Mouse (Mus musculus) kidney, embryonic 14.5 days (tissue): Measurements from ENCODE around the gene Clca4a. TPM values are rescaled to one million over a fixed set of nuclear protein-coding genes. Genes with fewer than 3 reads are reported as not detected.
"Not testable (repeated sequence)": the region's sequence is repeated elsewhere in the genome, so short reads cannot be mapped to it uniquely, and the experiment has no call there.

Source experiments
- ATAC-seq: fragments of 200-750 bp; cut with Nextera tagmentation; 2 replicates; pipeline ENCODE4 v1.8.0; 2017; ENCODE audit warnings: moderate number of reproducible peaks, mild to moderate bottlenecking, moderate TSS enrichment, moderate library complexity; ENCODE audit not compliant: low FRiP score, low TSS enrichment
- H3K27ac ChIP-seq: fragments of 300-500 bp; sonication (generic); 2 replicates; pipeline ENCODE4 v1.5.1; 2014; ENCODE audit warnings: low read depth, mild to moderate bottlenecking, low read length, moderate library complexity, mixed read lengths
- H3K27me3 ChIP-seq: fragments of 300-500 bp; sonication (generic); 2 replicates; pipeline ENCODE4 v1.6.1; 2014; ENCODE audit warnings: mild to moderate bottlenecking, low read length; ENCODE audit not compliant: control insufficient read depth, insufficient read depth
- H3K36me3 ChIP-seq: fragments of 300-500 bp; sonication (generic); 2 replicates; pipeline ENCODE4 v1.6.1; 2014; ENCODE audit warnings: low read length, mixed read lengths; ENCODE audit not compliant: control insufficient read depth, insufficient read depth
- H3K4me1 ChIP-seq: fragments of 300-500 bp; sonication (generic); 2 replicates; pipeline ENCODE4 v1.6.1; 2014; ENCODE audit warnings: low read length, mixed read lengths; ENCODE audit not compliant: control insufficient read depth, insufficient read depth
- H3K4me2 ChIP-seq: fragments of 300-500 bp; sonication (generic); replicated peaks from 2 replicates; pipeline ENCODE4 v1.6.1; 2014; ENCODE audit warnings: low read depth, mild to moderate bottlenecking, low read length
- H3K4me3 ChIP-seq: fragments of 300-500 bp; sonication (generic); 2 replicates; pipeline ENCODE4 v1.5.1; 2014; ENCODE audit warnings: mild to moderate bottlenecking, low read length
- H3K9ac ChIP-seq: fragments of 300-500 bp; sonication (generic); 2 replicates; pipeline ENCODE4 v1.6.1; 2014; ENCODE audit warnings: low read depth, mild to moderate bottlenecking, low read length, moderate library complexity
- H3K9me3 ChIP-seq: fragments of 300-500 bp; sonication (generic); 2 replicates; pipeline ENCODE4 v1.6.1; 2016; ENCODE audit warnings: low read length; ENCODE audit not compliant: control insufficient read depth
- WGBS: fragments of 180-500 bp; shearing (Covaris S2); extraction: QIAGEN DNeasy Blood & Tissue Kit; methylation state at CpG from one replicate; pipeline ENCODE4 v1.1.7; 2014; 5-methylcytosine and 5-hydroxymethylcytosine counted together
- polyA plus RNA-seq: library from polyadenylated mRNA; unstranded; fragments of >200 nt; fragmentation: Nextera tagmentation; extraction: Ambion mirVana; gene quantifications from 2 replicates; pipeline ENCODE4 v1.2.1, GENCODE M21; 2014

Gene Clca4a
- polyA plus RNA-seq, 1 experiment from 2014 or later = not detected

DNA sequence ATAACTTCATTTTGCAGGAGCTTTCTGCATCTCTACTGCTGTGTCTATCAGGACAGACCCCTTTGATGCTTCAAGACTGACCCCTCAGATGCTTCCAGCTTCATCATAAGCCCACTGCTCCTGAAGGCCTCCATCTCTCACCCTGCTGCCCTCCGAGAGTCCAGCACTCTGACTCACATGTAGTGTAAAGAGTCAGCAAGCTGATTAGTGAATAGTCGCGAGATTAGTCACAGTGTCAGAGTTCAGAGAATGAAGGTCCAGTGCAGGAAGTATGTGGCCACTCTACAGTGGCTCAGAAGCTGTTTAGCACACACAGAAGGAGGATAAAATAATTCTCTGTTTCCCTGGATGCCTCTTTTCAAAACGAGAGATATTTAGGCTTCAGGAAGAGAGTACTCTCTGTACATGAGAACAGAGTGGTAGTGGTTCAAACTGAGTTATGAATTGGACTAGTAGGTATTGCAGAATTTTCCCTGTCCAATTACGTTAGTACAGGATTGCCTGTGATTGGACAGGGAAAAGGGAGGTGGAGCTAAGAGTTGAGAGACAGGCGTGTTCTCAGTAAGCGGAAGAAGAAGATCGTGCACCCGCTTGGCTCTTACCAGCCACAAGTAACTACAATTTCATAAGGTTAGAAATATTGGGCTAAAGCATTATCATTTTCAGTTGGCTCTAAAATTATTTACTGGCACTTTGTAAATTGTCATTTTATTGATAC, 3.1 kb downstream of the Clca4a start:
- no peak overlapping the region for H3K27ac ChIP-seq
- H3K9ac ChIP-seq = no peak overlapping the region
- no peaks in the 10 kb centered on the region for H3K36me3 ChIP-seq
- H3K9me3 ChIP-seq = no peaks in the 10 kb centered on the region
- H3K4me3 ChIP-seq = no peak overlapping the region
- no peaks in the 10 kb centered on the region for H3K27me3 ChIP-seq
- no peak overlapping the region for H3K4me2 ChIP-seq
- H3K4me1 ChIP-seq = no peaks in the 10 kb centered on the region
- WGBS = 79% methylated on average over 9 of the region's 9 CpGs
- ATAC-seq = no peak

DNA sequence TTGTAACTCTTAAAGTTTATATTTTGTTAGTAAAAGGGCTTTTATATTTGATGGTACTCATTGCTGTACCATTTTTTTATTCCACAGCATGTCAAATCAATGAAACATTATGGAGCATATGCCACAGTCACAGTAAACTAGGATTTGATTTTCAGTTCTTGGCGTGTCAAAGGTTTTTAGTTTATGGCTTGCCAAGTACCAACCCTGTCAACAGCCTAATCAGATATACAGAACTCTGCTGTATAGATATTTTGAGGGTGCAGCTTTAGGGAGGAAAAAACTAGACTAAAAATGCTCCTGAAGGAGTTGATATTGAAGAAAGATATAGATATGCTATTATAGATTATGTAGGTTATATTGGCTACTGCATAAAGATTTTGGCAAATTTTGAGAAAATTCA, 5.1 kb downstream of the Clca4a start:
- no peaks in the 10 kb centered on the region for H3K9me3 ChIP-seq
- H3K4me1 ChIP-seq = no peaks in the 10 kb centered on the region
- H3K9ac ChIP-seq = no peak overlapping the region
- H3K27ac ChIP-seq = no peak overlapping the region
- no peak for ATAC-seq
- H3K4me2 ChIP-seq = no peak overlapping the region
- WGBS = 90% methylated on average over 1 of the region's 1 CpGs
- no peaks in the 10 kb centered on the region for H3K27me3 ChIP-seq
- H3K36me3 ChIP-seq = no peaks in the 10 kb centered on the region
- no peak overlapping the region for H3K4me3 ChIP-seq

- Histone ChIP-seq H3K27me3 (no peaks in the 10 kb centered on the region), H3K36me3 (no peaks in the 10 kb centered on the region), H3K9me3 (no peaks in the 10 kb centered on the region), H3K4me1 (no peaks in the 10 kb centered on the region), H3K4me2 (no peak overlapping the region), H3K9ac (no peak overlapping the region), H3K27ac (no peak overlapping the region), H3K4me3 (no peak overlapping the region)
- no peak for ATAC-seq
- 25% methylated on average over 4 of the region's 4 CpGs for WGBS
Measured at GRCm38 (mm10) chr3:144966074-144966473, 8.8 kb downstream of the Clca4a start.

- no peak overlapping the region for H3K4me3 ChIP-seq
- H3K36me3 ChIP-seq = no peaks in the 10 kb centered on the region
- no peak overlapping the region for H3K9ac ChIP-seq
- H3K27me3 ChIP-seq = no peaks in the 10 kb centered on the region
- H3K27ac ChIP-seq = no peak overlapping the region
- no peak for ATAC-seq
- WGBS = 71% methylated on average over 4 of the region's 4 CpGs
- no peaks in the 10 kb centered on the region for H3K4me1 ChIP-seq
- H3K9me3 ChIP-seq = no peaks in the 10 kb centered on the region
- H3K4me2 ChIP-seq = no peak overlapping the region
Measured at GRCm38 (mm10) chr3:144950829-144951228, 24.0 kb downstream of the Clca4a start.

DNA sequence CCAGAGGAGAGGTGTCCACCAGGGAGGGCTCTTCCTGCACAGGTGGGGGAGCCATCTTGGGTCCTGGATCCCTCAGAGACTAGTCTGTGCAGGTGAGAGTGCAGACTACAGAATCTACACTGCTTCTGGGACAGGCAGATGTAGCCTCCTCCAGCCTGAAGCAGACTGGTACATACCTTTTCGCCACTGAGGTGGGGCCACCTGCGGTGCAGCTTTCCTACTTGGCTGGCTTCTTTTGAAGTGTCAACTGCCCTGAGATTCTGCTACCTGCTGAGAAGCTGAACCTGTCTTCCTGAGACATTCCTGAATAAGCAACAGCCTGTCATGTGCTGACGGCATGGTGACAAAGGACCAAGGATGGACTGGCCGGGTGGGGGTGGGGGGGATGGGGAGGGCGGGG, 27.5 kb downstream of the Clca4a start:
- H3K27ac ChIP-seq, H3K9ac ChIP-seq, ATAC-seq, H3K27me3 ChIP-seq, H3K4me2 ChIP-seq, H3K9me3 ChIP-seq, H3K4me1 ChIP-seq, H3K4me3 ChIP-seq, H3K36me3 ChIP-seq: not testable (repeated sequence)
- WGBS = 37% methylated on average over 5 of the region's 5 CpGs

- H3K4me1 ChIP-seq, H3K36me3 ChIP-seq, H3K9ac ChIP-seq, H3K4me2 ChIP-seq, H3K9me3 ChIP-seq, H3K27ac ChIP-seq, H3K4me3 ChIP-seq, ATAC-seq, H3K27me3 ChIP-seq: not testable (repeated sequence)
Measured at GRCm38 (mm10) chr3:144933625-144934024, 41.2 kb downstream of the Clca4a start.

GRCm38 (mm10) chr3:144933011-144933491, 41.8 kb downstream of the Clca4a start:
- no peak for ATAC-seq
- Histone ChIP-seq H3K4me1 (no peaks in the 10 kb centered on the region), H3K9me3 (no peaks in the 10 kb centered on the region), H3K4me2 (no peak overlapping the region), H3K4me3 (no peak overlapping the region), H3K9ac (no peak overlapping the region), H3K27me3 (no peaks in the 10 kb centered on the region), H3K36me3 (no peaks in the 10 kb centered on the region), H3K27ac (no peak overlapping the region)
- WGBS = 97% methylated on average over 1 of the region's 1 CpGs

- Histone ChIP-seq H3K4me2 (no peak within 1 kb of the TSS), H3K9ac (no peak within 1 kb of the TSS), H3K27ac (no peak within 1 kb of the TSS), H3K4me1 (no peaks in the 10 kb centered on the region), H3K36me3 (no peaks in the 10 kb centered on the region), H3K4me3 (no peak within 1 kb of the TSS), H3K9me3 (no peaks in the 10 kb centered on the region), H3K27me3 (no peaks in the 10 kb centered on the region)
- ATAC-seq = no peak
Measured at GRCm38 (mm10) chr3:144932335-144932734, 42.5 kb downstream of the Clca4a start, which contains the start of gene Clca4b. Gene Clca4b, minus strand, starts transcription at chr3:144932529.

DNA sequence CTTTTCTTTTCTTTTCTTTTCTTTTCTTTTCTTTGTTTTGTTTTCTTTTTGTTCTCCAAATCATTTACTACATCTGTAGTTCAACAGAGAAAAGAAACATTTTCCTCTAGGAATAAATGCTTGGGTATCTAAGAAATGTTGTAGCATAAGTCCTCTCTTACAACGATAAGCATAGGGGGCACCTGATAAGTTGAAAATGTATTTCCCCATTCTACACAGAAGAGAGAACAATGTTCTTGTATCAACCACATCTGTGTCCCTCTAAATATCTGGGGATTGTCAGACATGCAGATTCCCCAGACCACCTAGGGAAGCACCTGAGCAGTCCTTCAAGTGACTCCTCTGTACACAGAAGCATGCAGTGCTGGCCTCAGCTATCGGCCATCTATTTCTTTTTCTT, 60.8 kb downstream of the Clca4a start:
- H3K4me2 ChIP-seq = no peak overlapping the region

More for the DNA sequence above, 60.8 kb downstream of the Clca4a start:
- WGBS = 86% methylated on average over 2 of the region's 2 CpGs
- H3K4me3 ChIP-seq = no peak overlapping the region
- H3K4me1 ChIP-seq = no peaks in the 10 kb centered on the region
- H3K9me3 ChIP-seq = no peaks in the 10 kb centered on the region
- ATAC-seq = no peak
- H3K9ac ChIP-seq = no peak overlapping the region
- H3K27ac ChIP-seq = no peak overlapping the region
- no peaks in the 10 kb centered on the region for H3K36me3 ChIP-seq
- H3K27me3 ChIP-seq = no peaks in the 10 kb centered on the region
